Mouse (Mus musculus) liver, adult 2 months (tissue): ENCODE results near the gene Kif5a. TPM values are rescaled to one million over a fixed set of nuclear protein-coding genes. Genes with fewer than 3 reads are reported as not detected.

Experiments used
- DNase-seq: peaks from one replicate; pipeline ENCODE4 v3.0.0-alpha.2; 2011; ENCODE audit warnings: low read depth, low spot score; ENCODE audit errors: extremely low read depth
- H3K27ac ChIP-seq: fragments of 200-500 bp; replicated peaks from 2 replicates; pipeline ENCODE4 v1.5.1; 2012; ENCODE audit warnings: low read depth, mild to moderate bottlenecking, control low read depth, inconsistent platforms, low read length; ENCODE audit not compliant: insufficient read depth
- H3K27me3 ChIP-seq: fragments of 200-500 bp; 2 replicates; pipeline ENCODE4 v1.6.1; 2012; ENCODE audit warnings: mild to moderate bottlenecking, moderate library complexity, low read length, inconsistent platforms; ENCODE audit not compliant: control insufficient read depth, insufficient read depth
- H3K36me3 ChIP-seq: fragments of 200-500 bp; 2 replicates; pipeline ENCODE4 v1.6.1; 2012; ENCODE audit warnings: low read length, inconsistent platforms; ENCODE audit not compliant: control insufficient read depth, insufficient read depth
- H3K4me1 ChIP-seq: fragments of 200-500 bp; 2 replicates; pipeline ENCODE4 v1.6.1; 2011; ENCODE audit warnings: low read length; ENCODE audit not compliant: control insufficient read depth, insufficient read depth
- H3K4me3 ChIP-seq: fragments of 200-500 bp; 2 replicates; pipeline ENCODE4 v1.5.1; 2011; ENCODE audit warnings: low read depth, mild to moderate bottlenecking, control low read depth, low read length, moderate library complexity; ENCODE audit not compliant: insufficient read depth
- H3K79me2 ChIP-seq: fragments of 200-500 bp; 2 replicates; pipeline ENCODE4 v1.6.1; 2012; ENCODE audit warnings: inconsistent platforms, mild to moderate bottlenecking, low read length, moderate library complexity; ENCODE audit not compliant: control insufficient read depth, insufficient read depth
- H3K9ac ChIP-seq: fragments of 200-500 bp; 2 replicates; pipeline ENCODE4 v1.6.1; 2012; ENCODE audit warnings: low read depth, mild to moderate bottlenecking, control low read depth, inconsistent platforms, low read length
- CTCF ChIP-seq: fragments of 200-500 bp; IDR thresholded peaks from 2 replicates; pipeline ENCODE4 v1.5.1; 2011; ENCODE audit warnings: low read depth, low read length, control low read depth
- POLR2A ChIP-seq: fragments of 200-500 bp; IDR thresholded peaks from 2 replicates; pipeline ENCODE4 v1.6.1; 2011; ENCODE audit warnings: low read length, control low read depth; ENCODE audit not compliant: insufficient read depth; ENCODE audit errors: extremely low read depth
- WGBS: fragments of 180-500 bp; shearing (Covaris S2); methylation state at CpG from one replicate; pipeline ENCODE4 v1.1.7; 2018; 5-methylcytosine and 5-hydroxymethylcytosine counted together
- polyA plus RNA-seq: library from polyadenylated mRNA; depleted of rRNA; stranded (reverse); fragments of >200 nt; gene quantifications from 2 replicates; pipeline ENCODE4 v1.2.3, GENCODE M21; 2012
- total RNA-seq: library from RNA; depleted of rRNA; stranded (reverse); fragments of >200 nt; gene quantifications from 2 replicates; pipeline ENCODE4 v1.2.3, GENCODE M21; 2014

Gene Kif5a
- total and polyA plus RNA-seq, 2 experiments: 0.55 to 10.7 TPM

- Histone ChIP-seq H3K27ac (no peak overlapping the region), H3K9ac (no peak overlapping the region)
- TF ChIP-seq POLR2A (no peak), CTCF (no peak)
Measured at GRCm38 (mm10) chr10:127269036-127269435, 5.9 kb upstream of the Kif5a start.

GRCm38 (mm10) chr10:127268401-127268800 is 5.3 kb upstream of the Kif5a start:
- Histone ChIP-seq H3K4me1 (peaks cover 7% of the 10 kb centered on the region), H3K9ac (no peak overlapping the region), H3K79me2 (peaks cover 19% of the 10 kb centered on the region; the same call in 1 of the 2 replicates), H3K36me3 (peaks cover 10% of the 10 kb centered on the region; the same call in 1 of the 2 replicates), H3K4me3 (no peak overlapping the region), H3K27ac (no peak overlapping the region), H3K27me3 (no peaks in the 10 kb centered on the region)
- DNase-seq: no peak
- no peak for TF ChIP-seq POLR2A
- TF ChIP-seq CTCF: no peak
- 67% methylated on average over 5 of the region's 5 CpGs for WGBS

More at GRCm38 (mm10) chr10:127269036-127269435, 5.9 kb upstream of the Kif5a start:
- no peak for DNase-seq
- Histone ChIP-seq H3K4me1 (peaks cover 7% of the 10 kb centered on the region), H3K27me3 (no peaks in the 10 kb centered on the region), H3K36me3 (peaks cover 10% of the 10 kb centered on the region; the same call in 1 of the 2 replicates), H3K79me2 (peaks cover 19% of the 10 kb centered on the region; the same call in 1 of the 2 replicates), H3K4me3 (no peak overlapping the region)
- 85% methylated on average over 12 of the region's 12 CpGs for WGBS

DNA sequence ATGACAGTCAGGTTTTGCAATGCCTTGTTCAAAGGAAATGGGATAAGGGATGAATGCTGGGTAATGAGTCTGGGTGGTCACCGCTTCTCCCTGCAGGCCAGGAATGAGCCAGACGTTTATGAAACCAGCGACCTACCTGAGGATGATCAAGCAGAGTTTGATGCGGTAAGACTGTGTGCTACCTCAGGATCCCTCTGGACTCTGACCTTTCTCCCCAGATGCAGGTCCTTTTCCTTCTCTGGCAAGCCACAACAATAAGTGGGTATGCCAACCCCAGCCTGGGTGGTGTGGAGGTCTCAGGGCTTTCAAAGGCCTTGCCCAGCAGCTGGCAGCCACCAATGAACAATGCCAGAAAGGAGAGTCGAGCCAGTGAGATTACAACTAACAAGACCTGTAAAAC is 4.2 kb upstream of the Kif5a start:
- Histone ChIP-seq H3K4me3 (peak overlapping the region; percentile 98), H3K4me1 (peaks cover 10% of the 10 kb centered on the region), H3K9ac (peak overlapping the region; percentile 99), H3K27me3 (no peaks in the 10 kb centered on the region), H3K79me2 (peaks cover 19% of the 10 kb centered on the region; the same call in 1 of the 2 replicates), H3K36me3 (peaks cover 10% of the 10 kb centered on the region; the same call in 1 of the 2 replicates), H3K27ac (no peak overlapping the region)
- no peak for DNase-seq
- WGBS: 37% methylated on average over 5 of the region's 5 CpGs
- TF ChIP-seq CTCF (no peak), POLR2A (no peak)

- WGBS: under 1% methylated on average over 70 of the region's 70 CpGs
- no peak for TF ChIP-seq CTCF
- peak; percentile 67; the same call in 1 of the 2 replicates for TF ChIP-seq POLR2A
- Histone ChIP-seq H3K36me3 (peaks cover 10% of the 10 kb centered on the region; the same call in 1 of the 2 replicates), H3K9ac (peak within 1 kb of the TSS; percentile 99), H3K27ac (peak within 1 kb of the TSS; percentile 85), H3K4me3 (peak within 1 kb of the TSS; percentile 98), H3K79me2 (peaks cover 19% of the 10 kb centered on the region; the same call in 1 of the 2 replicates), H3K4me1 (peaks cover 10% of the 10 kb centered on the region), H3K27me3 (no peaks in the 10 kb centered on the region)
- DNase-seq: peak; percentile 93
Measured at GRCm38 (mm10) chr10:127266112-127267091, 3.3 kb upstream of the Kif5a start, which contains the start of gene Dctn2. Dctn2 (plus strand) TSS chr10:127266368.

DNA sequence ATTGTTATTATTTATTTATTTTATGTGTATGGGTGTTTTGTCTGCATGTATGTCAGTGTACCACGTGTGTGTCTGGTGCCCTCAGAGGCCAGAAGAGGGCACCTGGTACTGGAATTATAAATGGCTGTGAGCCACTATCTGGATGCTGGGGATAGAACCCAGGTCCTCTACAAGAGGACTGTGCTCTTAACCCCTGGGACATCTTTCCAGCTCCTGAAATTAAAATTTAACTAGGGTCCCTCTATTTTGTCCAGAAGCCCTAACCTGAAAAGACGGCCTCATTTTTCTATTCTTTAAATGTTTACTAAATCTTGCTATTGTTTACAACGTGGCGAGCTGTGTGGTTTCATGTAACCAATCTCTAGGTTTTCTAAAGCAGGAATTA is 2.6 kb upstream of the Kif5a start:
- 10% methylated on average over 4 of the region's 4 CpGs for WGBS
- no peak overlapping the region; the same call in 1 of the 2 replicates for H3K27ac ChIP-seq
- H3K4me3 ChIP-seq: peak overlapping the region; percentile 20; the same call in 1 of the 2 replicates

More for the DNA sequence above, 2.6 kb upstream of the Kif5a start:
- TF ChIP-seq POLR2A (no peak), CTCF (peak; percentile 19; the same call in 1 of the 2 replicates)
- H3K36me3 ChIP-seq: peaks cover 7% of the 10 kb centered on the region; the same call in 1 of the 2 replicates
- no peak overlapping the region for H3K9ac ChIP-seq
- no peak for DNase-seq
- peaks cover 10% of the 10 kb centered on the region for H3K4me1 ChIP-seq
- H3K27me3 ChIP-seq: no peaks in the 10 kb centered on the region
- H3K79me2 ChIP-seq: peaks cover 19% of the 10 kb centered on the region; the same call in 1 of the 2 replicates
